Mouse (Mus musculus) hindbrain, embryonic 13.5 days (tissue): Measurements from ENCODE around the gene Palm2. TPM values are rescaled to one million over a fixed set of nuclear protein-coding genes. Genes with fewer than 3 reads are reported as not detected.

Experiments used
- ATAC-seq: fragments of 200-750 bp; cut with Nextera tagmentation; 2 replicates; pipeline ENCODE4 v1.8.0; 2017; ENCODE audit warnings: moderate TSS enrichment; ENCODE audit not compliant: low FRiP score
- H3K27ac ChIP-seq: fragments of 300-500 bp; sonication (generic); 2 replicates; pipeline ENCODE4 v1.5.1; 2015; ENCODE audit warnings: inconsistent platforms, mild to moderate bottlenecking, moderate library complexity
- H3K27me3 ChIP-seq: fragments of 300-500 bp; sonication (generic); 2 replicates; pipeline ENCODE4 v1.6.1; 2015; ENCODE audit warnings: mild to moderate bottlenecking, inconsistent platforms
- H3K36me3 ChIP-seq: fragments of 300-500 bp; sonication (generic); 2 replicates; pipeline ENCODE4 v1.6.1; 2015; ENCODE audit warnings: mild to moderate bottlenecking, inconsistent platforms
- H3K4me1 ChIP-seq: fragments of 300-500 bp; sonication (generic); replicated peaks from 2 replicates; pipeline ENCODE4 v1.6.1; 2015; ENCODE audit warnings: inconsistent platforms
- H3K4me2 ChIP-seq: fragments of 300-500 bp; sonication (generic); 2 replicates; pipeline ENCODE4 v1.6.1; 2015; ENCODE audit warnings: inconsistent platforms, mild to moderate bottlenecking, moderate library complexity
- H3K4me3 ChIP-seq: fragments of 300-500 bp; sonication (generic); 2 replicates; pipeline ENCODE4 v1.5.1; 2015; ENCODE audit warnings: mild to moderate bottlenecking, inconsistent platforms
- H3K9ac ChIP-seq: fragments of 300-500 bp; sonication (generic); 2 replicates; pipeline ENCODE4 v1.6.1; 2015; ENCODE audit warnings: mild to moderate bottlenecking, inconsistent platforms
- H3K9me3 ChIP-seq: fragments of 300-500 bp; sonication (generic); 2 replicates; pipeline ENCODE4 v1.6.1; 2016; ENCODE audit warnings: inconsistent platforms
- WGBS: fragments of 180-500 bp; shearing (Covaris S2); methylation state at CpG from one replicate; pipeline ENCODE4 v1.1.7; 2015; 5-methylcytosine and 5-hydroxymethylcytosine counted together
- polyA plus RNA-seq: library from polyadenylated mRNA; unstranded; fragments of >200 nt; fragmentation: Nextera tagmentation; extraction: Ambion mirVana; gene quantifications from 2 replicates; pipeline ENCODE4 v1.2.1, GENCODE M21; 2015

Palm2 gene
- polyA plus RNA-seq, 1 experiment from 2014 or later, result 7.7 TPM

DNA sequence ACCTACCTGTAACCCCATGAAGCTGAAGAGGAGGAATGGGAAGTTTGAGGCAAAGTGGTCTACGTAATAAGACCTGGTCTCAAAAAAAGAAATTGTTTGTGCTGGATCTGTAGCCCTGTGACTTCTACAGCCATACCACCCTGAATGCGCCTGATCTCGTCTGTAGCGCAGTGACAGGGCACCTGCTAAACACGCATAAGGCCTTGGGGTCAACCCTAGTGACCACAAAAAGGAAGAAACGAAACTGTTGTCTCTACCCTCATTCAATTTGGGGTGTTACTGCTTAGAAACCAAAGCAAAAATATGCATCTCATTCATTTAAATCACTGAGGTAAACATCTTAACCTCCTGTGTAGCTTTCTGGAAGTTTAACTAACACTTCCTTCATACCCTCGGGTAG is 270.5 kb downstream of the Palm2 start:
- Histone ChIP-seq H3K27ac (no peak overlapping the region), H3K4me3 (no peak overlapping the region), H3K4me1 (no peaks in the 10 kb centered on the region), H3K9ac (no peak overlapping the region), H3K36me3 (no peaks in the 10 kb centered on the region), H3K4me2 (no peak overlapping the region), H3K27me3 (no peaks in the 10 kb centered on the region), H3K9me3 (no peaks in the 10 kb centered on the region)
- ATAC-seq, result no peak
- WGBS, result 88% methylated on average over 7 of the region's 7 CpGs

DNA sequence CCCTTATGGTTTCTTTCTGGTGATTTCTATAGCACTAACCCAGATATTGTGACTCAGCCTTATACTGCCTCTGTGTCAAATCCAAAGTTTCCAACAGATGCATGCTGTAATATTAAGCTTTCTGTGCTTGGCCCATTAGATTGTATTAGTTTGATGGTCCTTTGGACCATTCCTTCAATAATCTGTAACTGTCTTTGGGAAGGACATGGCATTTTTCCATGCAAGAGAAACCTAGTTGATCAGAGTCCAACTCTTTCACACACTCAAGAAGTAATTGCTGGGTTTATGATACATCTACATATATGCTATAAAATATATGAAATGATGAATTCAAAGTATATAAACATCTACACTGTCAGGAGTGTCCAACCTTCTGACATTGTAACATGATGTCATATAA is 281.8 kb downstream of the Palm2 start:
- no peak overlapping the region for H3K27ac ChIP-seq
- H3K4me1 ChIP-seq, result peaks cover 4% of the 10 kb centered on the region
- no peaks in the 10 kb centered on the region for H3K36me3 ChIP-seq
- ATAC-seq, result no peak
- no peak overlapping the region for H3K4me3 ChIP-seq
- H3K9ac ChIP-seq, result no peak overlapping the region
- H3K9me3 ChIP-seq, result no peaks in the 10 kb centered on the region
- H3K27me3 ChIP-seq, result 0 out of 2 replicates have a peak, but pooled peaks cover 3% of the 10 kb centered on the region
- no peak overlapping the region for H3K4me2 ChIP-seq

DNA sequence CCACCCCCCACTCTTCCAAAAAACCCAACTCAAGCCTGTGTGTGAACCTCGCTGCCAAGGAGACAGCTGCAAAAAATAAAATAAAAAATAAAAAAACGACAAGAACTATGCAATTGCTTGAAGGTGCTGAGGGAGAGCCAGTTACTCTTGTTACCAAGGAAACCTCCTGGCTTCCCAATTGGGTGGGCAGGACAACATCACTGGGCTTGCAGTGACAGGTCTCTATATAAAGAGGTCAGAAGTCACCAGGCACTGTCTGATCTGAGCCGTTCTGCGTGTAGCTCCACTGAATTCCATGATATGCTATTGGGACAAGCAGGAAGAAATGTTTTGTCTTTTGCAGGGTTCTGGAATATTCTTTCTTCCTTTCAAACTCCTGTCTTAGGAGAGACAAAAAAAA is 282.7 kb downstream of the Palm2 start:
- WGBS, result 26% methylated on average over 4 of the region's 4 CpGs
- Histone ChIP-seq H3K4me3 (no peak overlapping the region), H3K9ac (no peak overlapping the region), H3K27ac (no peak overlapping the region), H3K4me2 (no peak overlapping the region), H3K27me3 (0 out of 2 replicates have a peak, but pooled peaks cover 3% of the 10 kb centered on the region), H3K9me3 (no peaks in the 10 kb centered on the region), H3K4me1 (peaks cover 5% of the 10 kb centered on the region), H3K36me3 (no peaks in the 10 kb centered on the region)
- ATAC-seq, result no peak

DNA sequence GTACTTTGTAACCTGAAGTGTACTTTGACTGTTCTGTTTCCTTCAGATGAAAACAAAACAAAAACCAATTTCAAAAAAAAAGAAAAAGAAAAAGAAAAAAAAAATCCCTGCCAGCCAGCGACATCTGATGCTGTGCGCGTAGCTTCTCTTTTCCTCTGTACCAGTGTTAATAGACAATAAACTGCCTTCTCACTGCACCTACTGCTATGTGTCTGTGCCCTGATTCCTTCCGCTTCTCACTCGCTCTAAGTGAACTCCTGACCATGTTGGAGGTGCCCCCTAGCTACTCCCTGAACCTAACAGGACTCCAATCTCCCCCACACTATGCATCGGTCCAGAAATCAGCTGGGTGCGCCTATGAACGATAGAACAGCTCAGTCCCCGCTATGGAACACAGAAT is 283.3 kb downstream of the Palm2 start, which contains the start of gene Akap2:
Akap2 (plus strand) TSS at position 304 of the 400 bp plus-strand sequence.
- no peaks in the 10 kb centered on the region for H3K36me3 ChIP-seq
- no peak within 1 kb of the TSS for H3K4me3 ChIP-seq
- H3K27ac ChIP-seq, result no peak within 1 kb of the TSS
- 0 out of 2 replicates have a peak, but pooled peaks cover 3% of the 10 kb centered on the region for H3K27me3 ChIP-seq
- H3K4me1 ChIP-seq, result peaks cover 5% of the 10 kb centered on the region
- no peaks in the 10 kb centered on the region for H3K9me3 ChIP-seq
- ATAC-seq, result no peak
- no peak within 1 kb of the TSS for H3K9ac ChIP-seq
- H3K4me2 ChIP-seq, result no peak within 1 kb of the TSS
- WGBS, result 72% methylated on average over 9 of the region's 9 CpGs

DNA sequence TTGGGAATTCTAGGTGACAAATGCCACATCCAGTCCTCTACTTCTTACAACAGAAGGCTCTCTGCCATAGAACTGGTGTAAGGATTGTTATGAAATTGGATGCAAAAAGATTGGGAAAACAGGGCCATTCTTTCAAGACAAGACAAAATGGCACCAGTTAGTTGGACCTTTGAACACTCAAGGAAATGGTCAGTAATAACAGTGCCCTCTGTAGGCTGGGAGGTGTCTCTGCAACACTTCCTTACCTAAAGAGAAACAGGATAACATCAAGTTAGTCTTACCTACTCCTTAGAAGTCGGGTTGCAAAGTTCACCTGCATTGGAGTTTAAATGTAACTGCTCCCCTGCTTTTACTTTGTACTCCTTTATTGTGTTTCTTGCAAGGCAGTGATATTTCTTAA is 285.3 kb downstream of the Palm2 start:
- Histone ChIP-seq H3K27ac (no peak overlapping the region), H3K4me1 (peaks cover 5% of the 10 kb centered on the region), H3K9ac (no peak overlapping the region), H3K36me3 (no peaks in the 10 kb centered on the region), H3K4me2 (no peak overlapping the region), H3K9me3 (no peaks in the 10 kb centered on the region), H3K4me3 (no peak overlapping the region), H3K27me3 (0 out of 2 replicates have a peak, but pooled peaks cover 3% of the 10 kb centered on the region)
- WGBS, result 95% methylated on average over 1 of the region's 1 CpGs
- no peak for ATAC-seq

DNA sequence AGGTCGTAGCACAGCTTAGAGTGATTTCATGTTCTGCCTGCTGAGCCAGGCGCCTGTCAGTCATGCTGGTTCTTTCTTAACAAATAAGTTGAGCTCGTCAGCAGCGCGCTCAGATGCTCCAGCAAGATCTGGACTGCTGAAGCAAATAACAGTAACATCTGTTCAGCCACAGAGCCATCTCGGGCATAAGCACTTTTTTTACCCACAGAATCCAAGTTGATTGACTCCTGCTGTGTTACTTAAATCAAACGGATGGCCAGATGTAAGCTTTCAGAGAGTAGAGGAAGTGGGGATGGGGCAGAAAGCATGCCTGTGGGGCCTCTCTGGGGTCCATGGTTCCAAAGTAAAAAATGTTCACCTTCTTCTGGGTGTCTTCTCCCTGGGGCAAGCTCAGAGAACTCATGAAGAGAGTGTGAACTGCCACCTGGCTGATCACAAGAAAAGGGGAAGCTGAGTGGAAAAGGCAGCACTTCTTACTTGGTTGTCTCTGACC is 286.9 kb downstream of the Palm2 start:
- H3K27me3 ChIP-seq, result no peaks in the 10 kb centered on the region
- peaks cover 5% of the 10 kb centered on the region for H3K4me1 ChIP-seq
- WGBS, result 29% methylated on average over 7 of the region's 7 CpGs
- no peaks in the 10 kb centered on the region for H3K9me3 ChIP-seq
- H3K4me2 ChIP-seq, result no peak overlapping the region
- no peaks in the 10 kb centered on the region for H3K36me3 ChIP-seq
- no peak overlapping the region for H3K9ac ChIP-seq
- no peak for ATAC-seq
- no peak overlapping the region for H3K4me3 ChIP-seq
- H3K27ac ChIP-seq, result no peak overlapping the region

DNA sequence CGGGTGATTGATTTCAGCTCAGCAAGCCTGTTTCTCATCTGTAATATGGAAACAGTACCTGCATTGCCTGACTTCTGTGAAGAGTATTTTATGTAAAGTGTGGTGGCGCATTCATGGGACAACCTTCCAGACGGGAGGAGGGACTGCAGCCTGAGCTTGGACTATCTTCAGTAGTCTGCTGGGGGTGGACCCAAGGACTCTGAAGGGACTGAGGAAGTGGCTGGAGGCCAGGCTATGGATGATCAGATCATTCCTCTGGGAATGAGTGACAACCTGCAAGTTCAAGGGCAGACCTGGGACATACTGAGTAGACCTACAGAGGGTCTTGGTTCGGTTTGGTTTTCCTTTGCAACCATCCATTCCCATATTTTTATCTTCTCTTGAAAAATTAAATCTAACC is 288.2 kb downstream of the Palm2 start:
- 89% methylated on average over 4 of the region's 4 CpGs for WGBS
- Histone ChIP-seq H3K9me3 (no peaks in the 10 kb centered on the region), H3K4me3 (no peak overlapping the region), H3K4me1 (peaks cover 5% of the 10 kb centered on the region), H3K27ac (no peak overlapping the region), H3K9ac (no peak overlapping the region), H3K4me2 (no peak overlapping the region), H3K27me3 (no peaks in the 10 kb centered on the region), H3K36me3 (no peaks in the 10 kb centered on the region)
- ATAC-seq, result no peak

DNA sequence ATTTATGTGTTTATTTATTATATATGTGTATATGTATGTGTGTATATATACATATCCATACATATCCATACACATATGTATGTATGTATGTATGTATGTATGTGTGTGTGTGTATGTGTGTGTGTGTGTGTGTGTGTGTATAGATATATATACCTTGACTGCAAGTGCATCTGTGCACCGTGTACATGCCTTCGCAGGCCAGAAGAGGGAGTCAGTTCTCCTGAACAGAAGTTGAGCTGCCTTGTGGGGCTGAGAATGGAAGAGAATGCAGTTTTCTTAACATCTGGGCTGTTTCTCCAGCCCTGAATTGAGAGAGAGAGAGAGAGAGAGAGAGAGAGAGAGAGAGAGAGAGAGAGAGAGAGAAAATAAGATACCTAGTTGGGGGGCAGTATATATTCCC is 289.6 kb downstream of the Palm2 start:
- WGBS, result 57% methylated on average over 2 of the region's 2 CpGs
- no peaks in the 10 kb centered on the region for H3K9me3 ChIP-seq

DNA sequence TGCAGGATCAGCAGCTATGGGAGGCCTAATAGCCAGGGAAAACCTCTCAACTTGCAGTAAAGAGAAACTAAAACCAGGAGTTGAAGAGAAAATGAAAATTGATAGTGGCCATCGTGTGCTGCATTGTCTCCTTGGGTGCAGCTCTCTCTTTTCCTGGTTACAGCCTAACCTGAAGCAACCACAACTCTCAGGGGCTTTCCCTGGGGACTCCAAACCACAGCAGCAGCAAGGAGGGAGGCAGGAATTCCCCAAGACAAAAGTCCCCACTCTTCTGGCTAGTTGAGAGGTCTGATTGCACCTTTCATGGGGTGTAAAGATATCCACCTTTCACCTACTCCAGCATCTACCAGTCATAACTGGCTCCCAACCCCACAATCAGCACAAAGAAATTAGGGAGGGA is 291.5 kb downstream of the Palm2 start:
- Histone ChIP-seq H3K9me3 (no peaks in the 10 kb centered on the region), H3K27ac (no peak overlapping the region), H3K4me2 (no peak overlapping the region), H3K4me3 (no peak overlapping the region), H3K9ac (no peak overlapping the region), H3K27me3 (no peaks in the 10 kb centered on the region), H3K4me1 (peaks cover 4% of the 10 kb centered on the region), H3K36me3 (no peaks in the 10 kb centered on the region)
- WGBS, result 85% methylated on average over 1 of the region's 1 CpGs
- no peak for ATAC-seq

More for the DNA sequence above, 289.6 kb downstream of the Palm2 start:
- no peak overlapping the region for H3K27ac ChIP-seq
- no peak overlapping the region for H3K4me3 ChIP-seq
- H3K36me3 ChIP-seq, result no peaks in the 10 kb centered on the region
- H3K4me1 ChIP-seq, result peaks cover 5% of the 10 kb centered on the region
- no peak overlapping the region for H3K9ac ChIP-seq
- no peaks in the 10 kb centered on the region for H3K27me3 ChIP-seq
- ATAC-seq, result no peak
- H3K4me2 ChIP-seq, result no peak overlapping the region

DNA sequence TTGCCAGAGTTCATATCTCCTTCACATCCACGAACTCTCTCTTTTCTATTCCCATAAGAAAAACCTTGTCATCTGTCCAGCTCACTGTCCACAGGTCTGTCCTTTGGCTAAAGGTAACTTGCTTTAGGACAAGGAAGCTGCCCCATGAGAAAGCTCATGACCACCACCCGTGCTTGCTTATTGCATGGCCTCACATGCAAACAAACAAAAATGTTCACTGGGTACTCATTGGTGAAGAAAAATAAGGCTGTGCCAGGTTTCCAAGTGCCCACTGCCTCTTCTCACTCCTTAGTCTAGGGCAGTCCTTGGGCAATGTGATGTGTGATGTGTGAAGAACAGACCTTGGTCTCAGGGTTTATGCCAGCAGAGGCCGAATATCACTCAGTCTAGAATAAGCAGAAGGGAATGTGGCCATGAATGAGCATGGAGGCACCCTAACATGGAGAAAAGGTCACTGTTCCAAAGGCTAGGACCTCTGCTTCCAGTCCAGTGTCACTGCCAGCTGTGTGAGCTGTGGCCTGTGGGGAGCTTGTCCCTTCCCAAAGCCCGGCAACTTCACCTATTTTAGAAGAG is 294.6 kb downstream of the Palm2 start:
- Histone ChIP-seq H3K4me1 (no peaks in the 10 kb centered on the region), H3K4me2 (no peak overlapping the region), H3K9me3 (no peaks in the 10 kb centered on the region), H3K4me3 (no peak overlapping the region), H3K27me3 (no peaks in the 10 kb centered on the region), H3K27ac (no peak overlapping the region), H3K36me3 (no peaks in the 10 kb centered on the region), H3K9ac (no peak overlapping the region)
- 88% methylated on average over 4 of the region's 4 CpGs for WGBS
- no peak for ATAC-seq

DNA sequence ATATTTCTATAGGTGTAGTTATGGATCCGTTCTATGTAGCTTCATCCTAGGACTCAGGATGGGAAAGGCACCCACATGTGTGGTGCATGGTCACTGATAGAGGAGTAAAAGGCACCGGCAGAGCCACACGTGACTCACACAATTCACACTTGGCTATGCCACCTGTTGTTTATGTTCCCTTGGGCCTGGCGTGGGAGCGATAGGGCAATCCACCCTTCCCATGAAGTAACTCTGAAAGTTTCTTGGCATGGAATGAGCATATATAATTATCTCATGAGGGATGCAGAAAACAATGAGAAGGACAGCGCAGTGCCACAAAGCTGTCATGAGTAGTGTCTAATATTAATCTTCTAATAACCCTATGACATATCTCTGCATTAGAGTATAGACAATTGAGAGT is 296.0 kb downstream of the Palm2 start:
- no peaks in the 10 kb centered on the region for H3K27me3 ChIP-seq
- H3K36me3 ChIP-seq, result no peaks in the 10 kb centered on the region
- H3K4me1 ChIP-seq, result no peaks in the 10 kb centered on the region
- 91% methylated on average over 6 of the region's 6 CpGs for WGBS
- no peak for ATAC-seq
- H3K4me3 ChIP-seq, result no peak overlapping the region
- H3K9me3 ChIP-seq, result no peaks in the 10 kb centered on the region
- no peak overlapping the region for H3K9ac ChIP-seq
- no peak overlapping the region for H3K4me2 ChIP-seq
- H3K27ac ChIP-seq, result no peak overlapping the region

DNA sequence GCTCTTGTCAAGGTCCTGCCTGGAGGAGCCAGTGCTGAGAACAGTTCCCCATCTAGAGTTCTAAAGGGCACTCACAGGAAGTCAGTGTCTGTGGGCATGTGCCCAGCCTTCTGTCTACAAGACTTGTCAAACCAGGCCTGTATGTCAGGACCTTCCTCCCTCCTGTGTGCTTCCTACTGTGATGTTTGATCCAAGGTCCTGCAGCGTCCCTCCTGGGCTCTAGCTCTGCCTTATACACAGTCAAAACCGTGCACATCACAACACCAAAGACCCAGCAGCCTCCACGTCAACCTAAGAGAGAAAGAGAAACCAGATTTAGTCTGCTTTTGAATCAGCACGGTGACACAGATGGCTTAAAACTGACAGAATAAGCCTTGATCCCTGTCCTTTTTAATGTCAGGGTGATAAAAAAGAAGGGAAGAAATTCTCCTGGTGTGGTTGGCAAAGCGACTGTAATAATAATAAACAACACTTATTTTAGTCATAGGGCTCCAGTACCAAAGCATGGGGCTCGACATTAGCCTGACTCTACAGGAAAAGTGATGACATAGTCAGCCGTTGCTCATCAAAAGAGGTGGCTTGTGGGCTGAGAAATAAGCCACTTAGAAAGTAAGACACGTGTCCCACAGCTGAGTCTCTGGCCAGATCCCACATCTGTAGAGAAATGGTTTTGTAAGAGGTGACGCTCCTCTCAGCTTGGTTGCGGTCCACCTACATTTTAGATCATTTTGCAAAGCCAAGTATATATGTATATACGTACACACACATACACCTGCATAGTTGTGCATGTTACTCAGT is 297.0 kb downstream of the Palm2 start:
- Histone ChIP-seq H3K36me3 (no peaks in the 10 kb centered on the region), H3K4me3 (no peak overlapping the region), H3K9ac (no peak overlapping the region), H3K4me1 (no peaks in the 10 kb centered on the region), H3K4me2 (no peak overlapping the region), H3K9me3 (no peaks in the 10 kb centered on the region), H3K27ac (no peak overlapping the region), H3K27me3 (no peaks in the 10 kb centered on the region)
- 82% methylated on average over 11 of the region's 11 CpGs for WGBS
- ATAC-seq, result no peak

DNA sequence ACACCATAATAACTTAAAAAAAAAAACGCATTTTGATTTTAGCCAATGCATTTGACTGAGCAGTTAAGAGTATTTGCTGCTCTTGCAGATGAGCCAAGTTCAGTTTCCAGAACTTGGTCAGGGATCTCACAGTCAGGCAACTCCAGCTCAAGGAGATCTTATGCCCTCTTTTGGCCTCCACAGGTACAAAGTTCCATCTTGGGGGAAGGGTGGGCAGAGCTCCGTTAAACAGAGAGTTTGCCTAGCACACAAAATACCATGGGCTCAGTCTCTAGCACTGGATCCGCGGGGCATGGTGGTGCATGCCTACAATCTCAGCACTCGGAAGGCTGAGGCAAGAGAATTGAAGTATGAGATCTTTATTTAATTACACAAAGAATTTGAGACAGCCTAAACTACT is 298.3 kb downstream of the Palm2 start:
- ATAC-seq, result no peak
- 83% methylated on average over 5 of the region's 5 CpGs for WGBS
- Histone ChIP-seq H3K9me3 (no peaks in the 10 kb centered on the region), H3K9ac (no peak overlapping the region), H3K27ac (no peak overlapping the region), H3K4me2 (no peak overlapping the region), H3K36me3 (no peaks in the 10 kb centered on the region), H3K4me3 (no peak overlapping the region), H3K27me3 (no peaks in the 10 kb centered on the region), H3K4me1 (no peaks in the 10 kb centered on the region)
